Mouse (Mus musculus) liver, adult 2 months (tissue): ENCODE results near the gene Plppr5. TPM values are rescaled to one million over a fixed set of nuclear protein-coding genes. Genes with fewer than 3 reads are reported as not detected.

Source experiments
- DNase-seq: peaks from one replicate; pipeline ENCODE4 v3.0.0-alpha.2; 2011; ENCODE audit warnings: low read depth, low spot score; ENCODE audit errors: extremely low read depth
- H3K27ac ChIP-seq: fragments of 200-500 bp; replicated peaks from 2 replicates; pipeline ENCODE4 v1.5.1; 2012; ENCODE audit warnings: low read depth, mild to moderate bottlenecking, control low read depth, inconsistent platforms, low read length; ENCODE audit not compliant: insufficient read depth
- H3K27me3 ChIP-seq: fragments of 200-500 bp; 2 replicates; pipeline ENCODE4 v1.6.1; 2012; ENCODE audit warnings: mild to moderate bottlenecking, moderate library complexity, low read length, inconsistent platforms; ENCODE audit not compliant: control insufficient read depth, insufficient read depth
- H3K36me3 ChIP-seq: fragments of 200-500 bp; 2 replicates; pipeline ENCODE4 v1.6.1; 2012; ENCODE audit warnings: low read length, inconsistent platforms; ENCODE audit not compliant: control insufficient read depth, insufficient read depth
- H3K4me1 ChIP-seq: fragments of 200-500 bp; 2 replicates; pipeline ENCODE4 v1.6.1; 2011; ENCODE audit warnings: low read length; ENCODE audit not compliant: control insufficient read depth, insufficient read depth
- H3K4me3 ChIP-seq: fragments of 200-500 bp; 2 replicates; pipeline ENCODE4 v1.5.1; 2011; ENCODE audit warnings: low read depth, mild to moderate bottlenecking, control low read depth, low read length, moderate library complexity; ENCODE audit not compliant: insufficient read depth
- H3K79me2 ChIP-seq: fragments of 200-500 bp; 2 replicates; pipeline ENCODE4 v1.6.1; 2012; ENCODE audit warnings: inconsistent platforms, mild to moderate bottlenecking, low read length, moderate library complexity; ENCODE audit not compliant: control insufficient read depth, insufficient read depth
- H3K9ac ChIP-seq: fragments of 200-500 bp; 2 replicates; pipeline ENCODE4 v1.6.1; 2012; ENCODE audit warnings: low read depth, mild to moderate bottlenecking, control low read depth, inconsistent platforms, low read length
- CTCF ChIP-seq: fragments of 200-500 bp; IDR thresholded peaks from 2 replicates; pipeline ENCODE4 v1.5.1; 2011; ENCODE audit warnings: low read depth, low read length, control low read depth
- POLR2A ChIP-seq: fragments of 200-500 bp; IDR thresholded peaks from 2 replicates; pipeline ENCODE4 v1.6.1; 2011; ENCODE audit warnings: low read length, control low read depth; ENCODE audit not compliant: insufficient read depth; ENCODE audit errors: extremely low read depth
- WGBS: fragments of 180-500 bp; shearing (Covaris S2); methylation state at CpG from one replicate; pipeline ENCODE4 v1.1.7; 2018; 5-methylcytosine and 5-hydroxymethylcytosine counted together
- polyA plus RNA-seq: library from polyadenylated mRNA; depleted of rRNA; stranded (reverse); fragments of >200 nt; gene quantifications from 2 replicates; pipeline ENCODE4 v1.2.3, GENCODE M21; 2012
- total RNA-seq: library from RNA; depleted of rRNA; stranded (reverse); fragments of >200 nt; gene quantifications from 2 replicates; pipeline ENCODE4 v1.2.3, GENCODE M21; 2014

The Plppr5 gene
- total and polyA plus RNA-seq, 2 experiments, result 0.05 to 0.18 TPM

DNA sequence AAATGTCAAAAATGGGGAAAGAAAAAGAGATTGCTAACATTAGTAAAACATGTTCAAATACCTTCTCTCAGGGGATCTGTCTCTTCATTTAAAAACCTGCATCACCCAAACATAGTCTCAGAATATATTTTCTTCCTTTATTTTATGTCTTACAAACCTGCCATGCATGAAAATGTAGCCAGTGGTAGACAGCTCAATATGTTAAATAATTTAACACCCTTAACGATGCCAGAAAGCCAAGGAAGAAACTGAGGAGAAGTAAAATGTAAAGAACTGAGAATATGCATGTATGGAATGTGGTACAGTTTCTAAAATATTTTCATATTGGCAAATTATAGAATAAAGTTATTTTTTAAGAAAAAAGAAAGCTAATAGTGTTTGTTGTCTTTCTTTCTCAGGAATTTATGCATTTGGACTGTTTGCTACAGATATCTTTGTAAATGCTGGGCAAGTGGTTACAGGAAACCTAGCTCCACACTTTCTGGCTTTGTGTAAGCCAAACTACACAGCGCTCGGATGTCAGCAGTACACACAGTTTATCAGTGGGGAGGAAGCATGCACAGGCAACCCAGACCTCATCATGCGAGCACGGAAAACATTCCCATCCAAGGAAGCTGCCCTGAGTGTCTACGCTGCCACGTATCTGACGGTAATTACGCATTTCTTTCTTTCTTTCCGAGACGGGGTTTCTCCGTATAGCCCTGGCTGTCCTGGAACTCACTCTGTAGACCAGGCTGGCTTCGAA, 50.8 kb downstream of the Plppr5 start:
- Histone ChIP-seq H3K4me3 (no peak overlapping the region), H3K27me3 (no peaks in the 10 kb centered on the region), H3K27ac (no peak overlapping the region), H3K36me3 (no peaks in the 10 kb centered on the region), H3K4me1 (no peaks in the 10 kb centered on the region), H3K9ac (no peak overlapping the region), H3K79me2 (no peaks in the 10 kb centered on the region)
- no peak for TF ChIP-seq CTCF
- no peak for TF ChIP-seq POLR2A
- WGBS, result 85% methylated on average over 13 of the region's 13 CpGs
- DNase-seq, result no peak

GRCm38 (mm10) chr3:117628799-117629198, 54.2 kb downstream of the Plppr5 start:
- no peaks in the 10 kb centered on the region for H3K79me2 ChIP-seq
- H3K9ac ChIP-seq, result no peak overlapping the region
- H3K27me3 ChIP-seq, result no peaks in the 10 kb centered on the region
- no peak for TF ChIP-seq POLR2A
- no peak for TF ChIP-seq CTCF
- WGBS, result 74% methylated on average over 3 of the region's 3 CpGs
- H3K36me3 ChIP-seq, result no peaks in the 10 kb centered on the region
- H3K4me1 ChIP-seq, result no peaks in the 10 kb centered on the region
- H3K27ac ChIP-seq, result no peak overlapping the region
- DNase-seq, result no peak
- H3K4me3 ChIP-seq, result no peak overlapping the region

- Histone ChIP-seq H3K79me2 (no peaks in the 10 kb centered on the region), H3K36me3 (no peaks in the 10 kb centered on the region), H3K9ac (no peak overlapping the region), H3K4me1 (no peaks in the 10 kb centered on the region), H3K27me3 (no peaks in the 10 kb centered on the region), H3K27ac (no peak overlapping the region), H3K4me3 (no peak overlapping the region)
- TF ChIP-seq POLR2A (no peak), CTCF (no peak)
- no peak for DNase-seq
- 42% methylated on average over 2 of the region's 2 CpGs for WGBS
Observed at GRCm38 (mm10) chr3:117630332-117630731, 55.7 kb downstream of the Plppr5 start.

DNA sequence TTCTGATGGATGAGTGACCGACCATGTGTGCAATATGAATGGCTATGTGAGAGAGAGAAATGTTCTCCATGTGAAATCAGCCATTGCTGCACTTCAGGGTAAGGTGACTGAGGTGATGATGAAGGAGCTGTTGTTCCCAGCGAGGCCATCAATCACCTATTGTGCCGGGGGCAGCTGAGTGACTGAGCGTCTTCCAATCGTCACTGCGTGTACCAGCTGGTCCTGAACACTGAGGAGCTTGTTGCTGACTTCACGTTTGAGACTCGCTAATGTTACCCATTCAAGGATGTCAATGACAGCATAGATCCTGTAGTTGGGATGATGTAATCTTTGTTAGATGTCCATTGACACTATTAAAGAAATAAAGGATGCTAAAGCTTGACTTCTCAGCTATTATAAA, 74.0 kb downstream of the Plppr5 start:
- Histone ChIP-seq H3K4me3 (no peak overlapping the region), H3K79me2 (no peaks in the 10 kb centered on the region), H3K27ac (no peak overlapping the region), H3K9ac (no peak overlapping the region), H3K4me1 (no peaks in the 10 kb centered on the region), H3K36me3 (no peaks in the 10 kb centered on the region), H3K27me3 (no peaks in the 10 kb centered on the region)
- DNase-seq, result no peak
- 85% methylated on average over 8 of the region's 8 CpGs for WGBS
- TF ChIP-seq POLR2A, result no peak
- TF ChIP-seq CTCF, result no peak

GRCm38 (mm10) chr3:117664316-117664715, 89.7 kb downstream of the Plppr5 start:
- DNase-seq, result no peak
- Histone ChIP-seq H3K27ac (no peak overlapping the region), H3K79me2 (no peaks in the 10 kb centered on the region), H3K27me3 (no peaks in the 10 kb centered on the region), H3K36me3 (no peaks in the 10 kb centered on the region), H3K4me3 (no peak overlapping the region), H3K4me1 (no peaks in the 10 kb centered on the region), H3K9ac (no peak overlapping the region)
- TF ChIP-seq CTCF (no peak), POLR2A (no peak)
- 78% methylated on average over 1 of the region's 1 CpGs for WGBS

DNA sequence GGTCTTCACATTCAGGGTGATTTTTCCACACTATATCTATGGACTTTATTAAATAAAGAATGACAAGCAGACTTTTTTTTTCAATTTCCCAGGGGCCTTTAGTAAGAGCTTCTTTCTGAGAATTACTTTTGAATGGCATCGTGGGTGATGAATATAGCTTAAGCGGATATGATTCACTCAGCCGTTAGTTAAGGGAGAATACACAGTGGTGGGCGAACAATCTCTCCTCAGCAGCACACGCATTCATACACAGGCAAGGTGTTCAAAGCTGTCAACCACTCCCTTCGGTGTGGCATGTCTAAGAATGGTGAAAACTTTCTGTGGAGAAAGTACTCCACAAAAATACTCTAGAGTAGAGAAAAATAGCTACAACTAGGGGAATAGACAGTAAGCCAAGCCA, 104.6 kb downstream of the Plppr5 start:
- Histone ChIP-seq H3K9ac (no peak overlapping the region), H3K36me3 (no peaks in the 10 kb centered on the region), H3K27ac (no peak overlapping the region), H3K79me2 (no peaks in the 10 kb centered on the region), H3K4me3 (no peak overlapping the region), H3K27me3 (no peaks in the 10 kb centered on the region), H3K4me1 (no peaks in the 10 kb centered on the region)
- no peak for DNase-seq
- no peak for TF ChIP-seq POLR2A
- no peak for TF ChIP-seq CTCF
- 93% methylated on average over 6 of the region's 6 CpGs for WGBS
